Mouse (Mus musculus) small intestine, adult 2 months (tissue): Measurements from ENCODE around the gene Pitx1.

ENCODE experiments used
- CTCF ChIP-seq: fragments of 200-500 bp; IDR thresholded peaks from 2 replicates; pipeline ENCODE4 v1.5.1; 2012; ENCODE audit warnings: low read depth, mild to moderate bottlenecking, control low read depth, inconsistent platforms, low read length, moderate library complexity, mixed read lengths; ENCODE audit not compliant: insufficient replicate concordance, insufficient read length; ENCODE audit errors: extremely low read depth
- POLR2A ChIP-seq: fragments of 200-500 bp; IDR thresholded peaks from 2 replicates; pipeline ENCODE4 v1.6.1; 2012; ENCODE audit warnings: low read depth, mild to moderate bottlenecking, control low read depth, inconsistent platforms, low read length, moderate library complexity

DNA sequence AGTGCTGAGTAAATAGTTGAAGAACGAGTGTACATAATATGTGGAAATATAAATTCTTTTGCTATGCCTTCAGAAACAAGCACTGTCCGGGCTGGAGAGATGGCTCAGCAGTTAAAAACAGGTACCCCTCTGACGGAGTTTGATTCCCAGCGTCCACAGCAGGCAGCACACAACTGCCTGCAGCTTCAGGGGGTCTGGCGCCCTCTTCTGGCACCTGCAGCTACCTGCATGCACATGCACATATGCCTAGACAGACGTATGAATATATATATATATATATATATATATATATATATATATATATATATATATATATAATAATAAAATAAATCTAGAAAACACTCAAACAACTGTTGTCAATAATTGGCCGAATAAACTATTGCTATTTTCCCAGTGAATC, 35.4 kb upstream of the Pitx1 start:
- TF ChIP-seq CTCF: no peak
- no peak for TF ChIP-seq POLR2A
